Mouse (Mus musculus) right cerebral cortex, adult 2 months (tissue): ENCODE results near the gene Npepps.
"Not testable (repeated sequence)": the region's sequence is repeated elsewhere in the genome, so short reads cannot be mapped to it uniquely, and the experiment has no call there.

Source experiments
- DNase-seq, 2 experiments: peaks; one replicate each; pipeline ENCODE4 v3.0.0; 2021 to 2022; ENCODE audit warnings: low spot score in 2 of 2

The Npepps gene

GRCm38 (mm10) chr11:97280216-97280861, at the start of gene Npepps:
Npepps (minus strand) TSS chr11:97280638.
- DNase-seq = peak; percentile 57 to 63

GRCm38 (mm10) chr11:97328148-97328547, 47.7 kb upstream of the Npepps start:
- DNase-seq = peak; percentile 68 to 78

- DNase-seq = no peak
These were observed 44.8 kb upstream of the Npepps start for GRCm38 (mm10) chr11:97325224-97325623.

GRCm38 (mm10) chr11:97321894-97322600, 41.6 kb upstream of the Npepps start:
- DNase-seq = not testable (repeated sequence)

GRCm38 (mm10) chr11:97321197-97321596, 40.8 kb upstream of the Npepps start:
- no peak for DNase-seq

- peak; percentile 98 to 100 for DNase-seq
These were observed 35.4 kb upstream of the Npepps start, which contains the start of gene Mrpl45 for GRCm38 (mm10) chr11:97315504-97316503. Mrpl45 (plus strand) TSS chr11:97315716.

GRCm38 (mm10) chr11:97314751-97315503, 34.5 kb upstream of the Npepps start:
- DNase-seq = no peak

- DNase-seq = no peak
These were observed 33.7 kb upstream of the Npepps start for GRCm38 (mm10) chr11:97314110-97314509.

- not testable (repeated sequence) for DNase-seq
These were observed 32.4 kb upstream of the Npepps start for GRCm38 (mm10) chr11:97312871-97313270.

GRCm38 (mm10) chr11:97310895-97311631, 30.6 kb upstream of the Npepps start:
- peak in 1 of 2 experiments; percentile 21 for DNase-seq

- peak; percentile 78 to 80 for DNase-seq
These were observed 29.6 kb upstream of the Npepps start for GRCm38 (mm10) chr11:97309911-97310571.

- peak; percentile 31 to 45 for DNase-seq
These were observed 29.0 kb upstream of the Npepps start for GRCm38 (mm10) chr11:97309451-97309836.

- DNase-seq = no peak
These were observed 28.5 kb upstream of the Npepps start for GRCm38 (mm10) chr11:97308806-97309450.

GRCm38 (mm10) chr11:97307294-97308069, 27.0 kb upstream of the Npepps start:
- no peak for DNase-seq

GRCm38 (mm10) chr11:97304631-97305030, 24.2 kb upstream of the Npepps start:
- DNase-seq = no peak

- DNase-seq = peak; percentile 32 to 43
These were observed 21.9 kb upstream of the Npepps start for GRCm38 (mm10) chr11:97302231-97302781.

GRCm38 (mm10) chr11:97301406-97301805, 21.0 kb upstream of the Npepps start:
- no peak for DNase-seq

GRCm38 (mm10) chr11:97299939-97300338, 19.5 kb upstream of the Npepps start:
- DNase-seq = no peak
